Mouse (Mus musculus) macrophage (primary cell): ENCODE results near the gene Lrrc36. TPM values are rescaled to one million over a fixed set of nuclear protein-coding genes. Genes with fewer than 3 reads are reported as not detected.
A peak's percentile ranks its signal among the peaks of the same experiment; 100 is the strongest.

ENCODE experiments used
- H3K27ac ChIP-seq: fragments of 350-480 bp; formaldehyde crosslinking; 2 replicates; pipeline ENCODE4 v1.9.0; 2021
- H3K36me3 ChIP-seq: fragments of 350-480 bp; formaldehyde crosslinking; 2 replicates; pipeline ENCODE4 v1.9.0; 2021; ENCODE audit errors: inconsistent target
- H3K4me3 ChIP-seq: fragments of 350-480 bp; formaldehyde crosslinking; 2 replicates; pipeline ENCODE4 v1.9.0; 2021; ENCODE audit errors: inconsistent target
- H3K79me2 ChIP-seq: fragments of 350-480 bp; formaldehyde crosslinking; 2 replicates; pipeline ENCODE4 v1.9.0; 2021; ENCODE audit errors: inconsistent target
- WGBS: methylation state at CpG from one replicate; pipeline ENCODE4 v1.1.7; 2026; ENCODE audit warnings: inconsistent platforms; ENCODE audit not compliant: missing documents; 5-methylcytosine and 5-hydroxymethylcytosine counted together
- polyA plus RNA-seq: library from polyadenylated mRNA; stranded (reverse); fragments of 250-400 nt; gene quantifications from 3 replicates; pipeline ENCODE4 v1.2.4, GENCODE M21; 2018; ENCODE audit warnings: inconsistent platforms

Lrrc36 gene
- polyA plus RNA-seq, 1 experiment from 2014 or later: not detected

- WGBS: 16% methylated on average over 6 of the region's 6 CpGs
- H3K4me3 ChIP-seq: no peak overlapping the region
- H3K36me3 ChIP-seq: no peaks in the 10 kb centered on the region
- H3K79me2 ChIP-seq: no peaks in the 10 kb centered on the region
- H3K27ac ChIP-seq: no peak overlapping the region
These were observed 28.1 kb downstream of the Lrrc36 start for GRCm38 (mm10) chr8:105441433-105441832.

- 84% methylated on average over 5 of the region's 5 CpGs for WGBS
- no peaks in the 10 kb centered on the region for H3K79me2 ChIP-seq
- no peak overlapping the region for H3K27ac ChIP-seq
These were observed 29.3 kb downstream of the Lrrc36 start for GRCm38 (mm10) chr8:105442661-105443060.

GRCm38 (mm10) chr8:105445296-105446126 lies 32.1 kb downstream of the Lrrc36 start:
- no peak overlapping the region for H3K27ac ChIP-seq
- 86% methylated on average over 11 of the region's 11 CpGs for WGBS
- no peaks in the 10 kb centered on the region for H3K36me3 ChIP-seq
- no peak overlapping the region for H3K4me3 ChIP-seq
- H3K79me2 ChIP-seq: no peaks in the 10 kb centered on the region

More at GRCm38 (mm10) chr8:105442661-105443060, 29.3 kb downstream of the Lrrc36 start:
- no peak overlapping the region for H3K4me3 ChIP-seq
- H3K36me3 ChIP-seq: no peaks in the 10 kb centered on the region

DNA sequence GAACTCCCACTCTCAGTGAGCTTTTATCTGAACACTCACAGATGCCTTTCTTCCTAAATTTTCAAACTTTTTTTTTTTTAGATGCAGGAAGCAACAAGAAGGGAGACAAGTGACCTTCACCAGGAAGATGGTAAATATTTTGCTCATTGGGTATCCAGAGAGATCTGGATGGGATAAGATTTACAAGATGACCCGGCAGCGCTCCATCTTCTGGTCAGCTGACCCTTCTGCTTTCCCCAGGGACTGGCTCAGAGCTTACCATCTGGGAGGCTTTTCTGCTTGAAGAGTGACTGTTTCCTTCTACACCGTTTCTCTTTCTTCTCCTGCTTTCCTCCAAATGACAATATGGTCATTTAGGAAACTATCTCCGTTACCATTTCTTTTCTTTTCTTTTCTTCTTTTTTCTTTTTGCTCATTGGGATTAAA lies 32.8 kb downstream of the Lrrc36 start:
- Histone ChIP-seq H3K27ac (no peak overlapping the region), H3K4me3 (no peak overlapping the region), H3K79me2 (no peaks in the 10 kb centered on the region), H3K36me3 (no peaks in the 10 kb centered on the region)
- WGBS: 77% methylated on average over 4 of the region's 4 CpGs

GRCm38 (mm10) chr8:105448188-105448587 lies 34.8 kb downstream of the Lrrc36 start:
- Histone ChIP-seq H3K4me3 (no peak overlapping the region), H3K27ac (no peak overlapping the region)
- 100% methylated on average over 2 of the region's 3 CpGs for WGBS

DNA sequence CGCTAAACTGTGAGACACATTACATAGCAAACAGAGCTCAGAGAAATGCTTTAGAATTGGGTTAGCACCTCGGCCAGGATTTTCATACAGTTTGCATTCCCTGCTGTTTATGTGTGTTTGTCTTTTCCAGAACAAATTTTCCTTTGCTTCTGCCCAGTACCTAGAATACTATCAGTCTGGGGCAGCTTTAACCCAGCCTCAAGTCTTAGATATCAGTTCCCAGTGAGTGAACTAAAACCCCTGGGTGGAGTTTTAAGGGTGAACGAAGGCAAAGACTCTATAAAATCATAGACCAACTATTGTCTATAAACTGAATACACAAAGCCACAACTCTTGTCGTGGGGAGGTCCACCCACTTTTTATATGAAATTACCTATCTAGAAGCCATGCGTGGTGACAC lies 35.2 kb downstream of the Lrrc36 start:
- 90% methylated on average over 5 of the region's 5 CpGs for WGBS
- Histone ChIP-seq H3K79me2 (no peaks in the 10 kb centered on the region), H3K4me3 (no peak overlapping the region), H3K27ac (no peak overlapping the region), H3K36me3 (no peaks in the 10 kb centered on the region)

More at GRCm38 (mm10) chr8:105448188-105448587, 34.8 kb downstream of the Lrrc36 start:
- no peaks in the 10 kb centered on the region for H3K36me3 ChIP-seq
- no peaks in the 10 kb centered on the region for H3K79me2 ChIP-seq

DNA sequence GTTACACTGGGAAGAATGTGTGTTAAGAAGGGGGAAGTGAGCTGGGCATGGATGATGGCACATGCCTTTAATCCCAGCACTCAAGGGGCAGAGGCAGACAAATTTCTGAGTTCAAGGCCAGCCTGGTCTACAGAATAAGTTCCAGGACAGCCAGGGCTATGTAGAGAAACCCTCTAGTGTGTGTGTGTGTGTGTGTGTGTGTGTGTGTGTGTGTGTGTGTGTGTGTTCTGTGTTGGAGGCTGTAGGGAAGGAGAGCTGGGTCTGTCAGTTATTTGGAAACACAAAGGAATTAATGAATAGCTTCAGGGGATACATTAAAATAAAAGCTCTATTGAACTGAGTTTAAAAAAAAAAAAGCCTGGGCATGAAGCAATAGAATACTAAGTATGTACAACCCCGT lies 37.6 kb downstream of the Lrrc36 start:
- H3K4me3 ChIP-seq: no peak overlapping the region
- no peaks in the 10 kb centered on the region for H3K79me2 ChIP-seq
- no peak overlapping the region for H3K27ac ChIP-seq
- H3K36me3 ChIP-seq: no peaks in the 10 kb centered on the region
- 43% methylated on average over 1 of the region's 1 CpGs for WGBS

- 83% methylated on average over 15 of the region's 15 CpGs for WGBS
- H3K4me3 ChIP-seq: no peak overlapping the region
These were observed 38.7 kb downstream of the Lrrc36 start for GRCm38 (mm10) chr8:105451903-105452603.

DNA sequence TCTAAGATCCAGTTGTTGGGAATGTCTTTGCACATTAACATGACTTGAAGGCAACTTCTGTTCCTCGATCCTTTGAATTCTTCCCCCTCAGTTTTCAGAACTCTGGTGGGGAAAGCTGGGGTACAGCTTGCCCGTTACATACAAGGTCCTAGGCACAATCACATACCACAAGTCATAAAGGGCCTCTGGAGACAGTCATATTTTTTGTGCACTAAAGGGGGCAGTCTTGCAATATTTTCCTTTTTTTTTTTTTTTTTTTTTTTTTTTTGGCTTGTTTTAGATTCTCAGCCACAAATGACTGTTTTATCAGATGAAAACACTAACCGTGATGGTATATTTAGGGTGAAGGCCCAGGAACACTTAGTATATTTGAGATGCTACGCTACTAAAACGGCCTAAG lies 39.9 kb downstream of the Lrrc36 start:
- no peaks in the 10 kb centered on the region for H3K79me2 ChIP-seq
- WGBS: 13% methylated on average over 5 of the region's 5 CpGs

More at GRCm38 (mm10) chr8:105451903-105452603, 38.7 kb downstream of the Lrrc36 start:
- Histone ChIP-seq H3K27ac (no peak overlapping the region), H3K36me3 (no peaks in the 10 kb centered on the region), H3K79me2 (no peaks in the 10 kb centered on the region)

DNA sequence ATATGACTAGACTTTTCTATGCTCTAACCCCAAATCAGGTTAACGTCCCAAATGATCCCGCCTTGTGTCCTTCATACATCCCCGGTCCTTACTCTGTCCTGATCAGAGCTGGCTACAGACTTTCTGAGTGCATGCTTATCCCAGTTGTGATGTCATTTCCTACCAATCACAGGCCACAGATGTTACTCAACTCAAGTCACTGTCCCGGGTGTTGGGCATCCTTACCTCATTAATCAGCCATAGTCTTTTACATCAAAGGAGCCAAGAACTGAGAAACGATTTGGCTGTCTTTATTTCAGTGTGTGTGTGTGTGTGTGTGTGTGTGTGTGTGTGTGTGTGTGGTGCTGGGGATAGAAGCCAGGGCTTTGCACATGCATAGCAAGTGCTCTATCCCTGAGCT lies 40.7 kb downstream of the Lrrc36 start:
- Histone ChIP-seq H3K4me3 (no peak overlapping the region), H3K27ac (no peak overlapping the region), H3K36me3 (no peaks in the 10 kb centered on the region), H3K79me2 (no peaks in the 10 kb centered on the region)
- 66% methylated on average over 4 of the region's 5 CpGs for WGBS

More for the DNA sequence above, 39.9 kb downstream of the Lrrc36 start:
- Histone ChIP-seq H3K27ac (no peak overlapping the region), H3K4me3 (no peak overlapping the region), H3K36me3 (no peaks in the 10 kb centered on the region)

DNA sequence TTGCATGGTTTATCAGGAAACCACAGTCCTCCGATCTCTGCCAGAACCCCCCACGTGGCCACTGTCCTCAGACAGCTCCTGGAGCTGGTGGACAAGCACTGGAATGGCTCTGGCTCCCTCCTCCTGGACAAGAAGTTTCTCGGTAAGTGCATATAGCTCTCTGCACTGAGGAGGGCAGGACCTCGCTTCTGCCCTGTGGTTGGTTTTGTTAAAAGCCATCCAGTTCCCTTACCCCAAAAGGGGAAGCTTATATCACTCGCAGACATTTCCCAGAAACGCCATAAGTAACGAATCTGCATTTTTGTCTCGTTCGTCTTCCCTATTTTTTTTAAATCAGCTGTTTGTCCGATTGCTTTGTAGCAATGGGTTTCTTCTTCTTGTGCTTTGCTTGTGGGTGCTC lies 41.8 kb downstream of the Lrrc36 start:
- WGBS: 1% methylated on average over 10 of the region's 10 CpGs
- H3K27ac ChIP-seq: peak overlapping the region; percentile 69
- no peaks in the 10 kb centered on the region for H3K79me2 ChIP-seq
- peak overlapping the region; percentile 21 for H3K4me3 ChIP-seq
- no peaks in the 10 kb centered on the region for H3K36me3 ChIP-seq

GRCm38 (mm10) chr8:105461085-105461803 lies 47.9 kb downstream of the Lrrc36 start:
- H3K27ac ChIP-seq: no peak overlapping the region
- H3K79me2 ChIP-seq: no peaks in the 10 kb centered on the region
- WGBS: 93% methylated on average over 13 of the region's 13 CpGs
- no peak overlapping the region for H3K4me3 ChIP-seq
- no peaks in the 10 kb centered on the region for H3K36me3 ChIP-seq

DNA sequence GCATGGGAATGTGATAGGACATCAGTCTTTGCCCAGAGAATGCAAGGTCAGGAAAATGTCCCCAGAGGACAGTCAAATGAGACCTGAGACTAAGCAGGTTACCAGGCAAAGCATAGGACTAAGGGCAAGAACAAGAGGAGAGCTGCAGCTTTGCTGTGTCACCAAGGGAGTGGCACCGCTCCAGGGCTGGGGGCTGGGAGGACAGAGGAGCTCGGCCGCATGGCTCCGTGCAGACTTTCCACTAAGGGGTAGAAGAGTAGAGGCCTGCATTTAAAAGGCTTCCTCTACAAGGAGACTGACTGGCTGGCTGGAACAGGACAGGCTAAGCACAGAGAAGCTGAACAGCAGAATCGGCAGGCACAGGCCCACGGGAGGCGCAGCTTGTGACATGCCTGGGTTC lies 51.2 kb downstream of the Lrrc36 start:
- Histone ChIP-seq H3K36me3 (no peaks in the 10 kb centered on the region), H3K4me3 (no peak overlapping the region), H3K27ac (no peak overlapping the region), H3K79me2 (no peaks in the 10 kb centered on the region)
- 61% methylated on average over 7 of the region's 7 CpGs for WGBS

DNA sequence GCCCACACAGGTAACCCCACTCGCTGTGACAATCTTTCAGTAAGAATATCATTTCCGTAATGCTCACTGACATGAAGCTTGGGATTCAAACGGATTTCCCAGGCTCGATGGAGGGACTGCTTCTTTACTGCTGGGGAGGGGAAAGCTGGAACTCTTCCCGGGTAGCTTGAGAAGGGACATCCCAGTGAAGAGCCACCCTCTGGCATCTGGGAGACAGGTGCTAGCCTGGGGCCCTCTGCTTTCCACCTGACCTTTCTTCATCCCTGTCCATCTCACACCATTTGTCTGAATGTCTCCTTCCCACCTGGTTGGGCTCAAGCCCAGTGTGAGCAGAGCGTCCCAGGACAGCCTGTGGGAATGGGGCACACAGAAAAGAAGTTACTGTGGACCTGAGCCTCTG lies 52.9 kb downstream of the Lrrc36 start:
- Histone ChIP-seq H3K4me3 (no peak overlapping the region), H3K36me3 (no peaks in the 10 kb centered on the region), H3K79me2 (no peaks in the 10 kb centered on the region), H3K27ac (no peak overlapping the region)
- WGBS: 95% methylated on average over 6 of the region's 6 CpGs
